9 mouse cellular contexts compared by ENCODE assay signal in the genomic region with DNA sequence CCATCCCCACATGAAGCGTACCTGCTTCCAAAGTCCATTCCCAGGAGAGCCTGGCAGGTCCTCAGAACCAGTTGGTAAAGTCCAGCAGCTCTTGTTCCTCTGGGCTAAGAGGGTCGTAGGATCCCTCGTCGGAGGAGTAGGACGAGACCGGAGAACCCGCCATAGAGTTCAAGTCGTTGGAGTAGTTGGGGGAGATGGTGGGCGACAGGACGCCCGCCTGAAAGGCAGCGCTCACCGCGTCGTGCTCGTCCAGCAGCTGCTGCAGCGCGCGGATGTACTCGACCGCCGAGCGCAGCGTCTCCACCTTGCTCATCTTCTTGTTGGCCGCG. TPM values are rescaled to one million over a fixed set of nuclear protein-coding genes. Genes with fewer than 3 reads are reported as not detected.
A peak's percentile ranks its signal among the peaks of the same experiment; 100 is the strongest.
DNase-seq lines count a peak whose midpoint lies in the region; ATAC-seq and TF ChIP-seq lines count a peak whose summit lies in the region.
"Had no signal": no experiment of that assay in that cellular context is flagged by ENCODE, and none has a peak within 500 bp of the region (broad histone marks: within the 10 kb centered on the region; RNA-seq: fewer than 3 reads in every experiment).

No protein-coding gene starts in this region.

- ATAC-seq in heart, embryonic 11.5 days (replicated peaks; ENCODE audit: insufficient number of reproducible peaks, low FRiP score, low TSS enrichment): no peak
- ATAC-seq in forebrain, embryonic 14.5 days: no peak
- no peak for ATAC-seq in liver, embryonic 12.5 days

- H3K36me3 ChIP-seq in heart, embryonic 11.5 days (ENCODE audit: control insufficient read depth, insufficient read depth, low read length): no peaks in the 10 kb centered on the region
- no peaks in the 10 kb centered on the region for H3K36me3 ChIP-seq in E14TG2a.4 (ENCODE audit: insufficient read depth, low read length)
- H3K36me3 ChIP-seq in forebrain, embryonic 14.5 days (ENCODE audit: control insufficient read depth, insufficient read depth, low read length): no peaks in the 10 kb centered on the region
- H3K36me3 ChIP-seq in liver, embryonic 12.5 days: no peaks in the 10 kb centered on the region

- H3K9me3 ChIP-seq in heart, embryonic 11.5 days (replicated peaks; ENCODE audit: control insufficient read depth, low read length): no peaks in the 10 kb centered on the region
- H3K9me3 ChIP-seq in E14TG2a.4 (ENCODE audit: low read length): no peaks in the 10 kb centered on the region
- no peaks in the 10 kb centered on the region for H3K9me3 ChIP-seq in forebrain, embryonic 14.5 days (replicated peaks; ENCODE audit: control insufficient read depth, low read length)
- no peaks in the 10 kb centered on the region for H3K9me3 ChIP-seq in liver, embryonic 12.5 days (replicated peaks)

- peaks cover 84% of the 10 kb centered on the region for H3K27me3 ChIP-seq in heart, embryonic 11.5 days (ENCODE audit: control insufficient read depth, insufficient read depth, low read length)
- H3K27me3 ChIP-seq in E14TG2a.4 (ENCODE audit: insufficient read depth, low read length): peaks cover 91% of the 10 kb centered on the region
- no peaks in the 10 kb centered on the region; the same call in 1 of the 2 replicates for H3K27me3 ChIP-seq in forebrain, embryonic 14.5 days (replicated peaks; ENCODE audit: control insufficient read depth, insufficient read depth, low read length)
- peaks cover 97% of the 10 kb centered on the region for H3K27me3 ChIP-seq in liver, embryonic 12.5 days (replicated peaks)

- WGBS in heart, embryonic 11.5 days (ENCODE audit: insufficient replicate concordance): 0% methylated on average over 26 of the region's 26 CpGs
- 0% methylated on average over 26 of the region's 26 CpGs for WGBS in forebrain, embryonic 14.5 days
- under 1% methylated on average over 26 of the region's 26 CpGs for WGBS in liver, embryonic 12.5 days (ENCODE audit: insufficient replicate concordance)

- peak overlapping the region; percentile 70 for H3K4me3 ChIP-seq in heart, embryonic 11.5 days (ENCODE audit: low read depth, low read length)
- H3K4me3 ChIP-seq in E14TG2a.4 (replicated peaks; ENCODE audit: low read length): peak overlapping the region; percentile 78
- peak overlapping the region; percentile 87 for H3K4me3 ChIP-seq in forebrain, embryonic 14.5 days (ENCODE audit: low read depth, low read length)
- H3K4me3 ChIP-seq in liver, embryonic 12.5 days: peak overlapping the region; percentile 50

- peaks cover 3% of the 10 kb centered on the region; the same call in 1 of the 2 replicates for H3K4me1 ChIP-seq in heart, embryonic 11.5 days (ENCODE audit: control insufficient read depth, insufficient read depth, low read length)
- H3K4me1 ChIP-seq in E14TG2a.4 (replicated peaks; ENCODE audit: low read depth, low read length): peaks cover 26% of the 10 kb centered on the region
- peaks cover 25% of the 10 kb centered on the region for H3K4me1 ChIP-seq in forebrain, embryonic 14.5 days (ENCODE audit: control insufficient read depth, insufficient read depth, low read length)
- H3K4me1 ChIP-seq in liver, embryonic 12.5 days: no peaks in the 10 kb centered on the region

- intact Hi-C loops in heart, postnatal 25 days (cut with DNase I): no loop called here

- no peak for DNase-seq in heart, postnatal 25 days (ENCODE audit: low spot score)
- peak; percentile 43 for DNase-seq in forebrain, embryonic 14.5 days (ENCODE audit: low spot score)
- no peak for DNase-seq in adrenal gland, postnatal 25 days
- no peak for DNase-seq in urinary bladder, postnatal 25 days (ENCODE audit: low spot score)
- no peak for DNase-seq in cerebellum, adult 9-11 months
- DNase-seq: thymus, postnatal 36 days had no signal

- peak overlapping the region; percentile 99 for H3K4me2 ChIP-seq in heart, embryonic 11.5 days
- peak overlapping the region; percentile 70 for H3K4me2 ChIP-seq in forebrain, embryonic 14.5 days (ENCODE audit: low read length)
- H3K4me2 ChIP-seq in liver, embryonic 12.5 days: peak overlapping the region; percentile 70

- TF ChIP-seq CTCF in E14TG2a.4 (conservative IDR thresholded peaks at IDR 0.05; ENCODE audit: low read length): no peak

- H3K27ac ChIP-seq in heart, embryonic 11.5 days (ENCODE audit: low read depth, low read length): no peak overlapping the region
- H3K27ac ChIP-seq in forebrain, embryonic 14.5 days (ENCODE audit: low read depth, low read length): peak overlapping the region; percentile 89
- no peak overlapping the region for H3K27ac ChIP-seq in liver, embryonic 12.5 days

- H3K9ac ChIP-seq in heart, embryonic 11.5 days (ENCODE audit: low read depth, low read length): no peak overlapping the region; the same call in 1 of the 2 replicates
- H3K9ac ChIP-seq in forebrain, embryonic 14.5 days (ENCODE audit: low read length): peak overlapping the region; percentile 89
- H3K9ac ChIP-seq in liver, embryonic 12.5 days: no peak overlapping the region

RNA-seq across cellular contexts. Expression of a gene that starts 1.2 kb away (rescaled TPM):
- polyA plus RNA-seq in heart, embryonic 11.5 days (2014; fragmentation: Nextera tagmentation; extraction: Ambion mirVana): 0.11 and 0.20 TPM in 2 replicates
- total RNA-seq in heart, postnatal 25 days (2021): not detected
- polyA plus RNA-seq in forebrain, embryonic 14.5 days (2014; fragmentation: Nextera tagmentation; extraction: Ambion mirVana): 26.6 and 28.8 TPM in 2 replicates
- polyA plus RNA-seq in liver, embryonic 12.5 days (2016; fragmentation: Nextera tagmentation; extraction: Ambion mirVana): 0.29 and 0.33 TPM in 2 replicates
- 2.0 and 2.5 TPM in 2 replicates for total RNA-seq in adrenal gland, postnatal 25 days (2021)

RNA-seq across cellular contexts. Expression of a gene that starts 29.3 kb away (rescaled TPM):
- polyA plus RNA-seq in heart, embryonic 11.5 days (2014; fragmentation: Nextera tagmentation; extraction: Ambion mirVana): 0.18 and 0.31 TPM in 2 replicates
- total RNA-seq in heart, postnatal 25 days (2021): 1 to 10 TPM; 1.5 to 1.8 TPM
- not detected in 2 replicates for polyA plus RNA-seq in forebrain, embryonic 14.5 days (2014; fragmentation: Nextera tagmentation; extraction: Ambion mirVana)
- polyA plus RNA-seq in liver, embryonic 12.5 days (2016; fragmentation: Nextera tagmentation; extraction: Ambion mirVana): 12.0 and 13.4 TPM in 2 replicates
- 4.9 TPM in 1 of 2 replicates, not detected in the other for total RNA-seq in adrenal gland, postnatal 25 days (2021)

Comparison
In these comparisons a context has a peak if more than half of its experiments do, and no peak if none do; other contexts are left out.
1. RNA of a gene that starts 1.2 kb away (polyA plus RNA-seq): 26.6 to 28.8 TPM in forebrain, embryonic 14.5 days; 0.29 to 0.33 TPM in liver, embryonic 12.5 days and 0.11 to 0.20 TPM in heart, embryonic 11.5 days; every median in the first group is over 10 times any median in the second.
2. Peak in every context shown above with its lines, with median percentiles within 50 percentile points of each other: H3K4me2 ChIP-seq and H3K4me3 ChIP-seq.